Mouse (Mus musculus): ENCODE measurements around the gene Cep162.

DNA sequence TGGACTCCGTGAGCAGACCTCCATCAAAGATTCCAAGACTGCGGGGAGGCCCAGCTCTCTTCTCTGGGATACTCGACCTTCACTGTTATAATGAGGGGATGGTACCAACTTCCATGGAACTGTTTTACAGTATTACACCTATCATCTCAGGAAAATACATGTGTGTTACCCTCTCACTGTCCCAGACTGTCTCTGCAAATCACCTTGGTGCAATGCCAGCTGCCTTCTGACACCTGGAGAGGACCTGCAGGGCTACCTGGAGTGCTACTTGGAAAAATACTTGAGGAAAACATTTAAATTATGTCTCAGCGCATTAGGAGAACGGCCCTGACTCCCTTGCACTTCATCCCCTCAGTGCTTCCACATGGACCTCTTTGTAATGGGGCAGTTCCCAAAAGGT lies 54.9 kb downstream of the Cep162 start:
- no peak for TF ChIP-seq CTCF (IDR thresholded peaks at IDR 0.05; ENCODE audit: low read depth, low read length)
- no peak for TF ChIP-seq POLR2A (IDR thresholded peaks at IDR 0.05; ENCODE audit: extremely low read depth, insufficient read depth, low read length)
